Mouse (Mus musculus) kidney, adult 2 months (tissue): ENCODE measurements around the gene Mtmr6. TPM values are rescaled to one million over a fixed set of nuclear protein-coding genes. Genes with fewer than 3 reads are reported as not detected.

Experiments
- DNase-seq: peaks from one replicate; pipeline ENCODE4 v3.0.0; 2021
- H3K27ac ChIP-seq: fragments of 200-500 bp; 2 replicates; pipeline ENCODE4 v1.5.1; 2012; ENCODE audit warnings: low read depth, low read length, control low read depth, inconsistent platforms; ENCODE audit not compliant: insufficient read depth
- H3K27me3 ChIP-seq: fragments of 200-500 bp; replicated peaks from 2 replicates; pipeline ENCODE4 v1.6.1; 2012; ENCODE audit warnings: mild to moderate bottlenecking, moderate library complexity, low read length, inconsistent platforms; ENCODE audit not compliant: control insufficient read depth, insufficient read depth
- H3K36me3 ChIP-seq: fragments of 200-500 bp; 2 replicates; pipeline ENCODE4 v1.6.1; 2012; ENCODE audit warnings: mild to moderate bottlenecking, moderate library complexity, low read length, inconsistent platforms; ENCODE audit not compliant: control insufficient read depth, insufficient read depth
- H3K4me1 ChIP-seq: fragments of 200-500 bp; 2 replicates; pipeline ENCODE4 v1.6.1; 2011; ENCODE audit warnings: low read length; ENCODE audit not compliant: control insufficient read depth, insufficient read depth
- H3K4me3 ChIP-seq: fragments of 200-500 bp; 2 replicates; pipeline ENCODE4 v1.5.1; 2011; ENCODE audit warnings: mild to moderate bottlenecking, low read depth, low read length, control low read depth; ENCODE audit not compliant: insufficient read depth
- CTCF ChIP-seq: fragments of 200-500 bp; conservative IDR thresholded peaks from 2 replicates; pipeline ENCODE4 v1.5.1; 2011; ENCODE audit warnings: low read depth, mild to moderate bottlenecking, control low read depth, low read length, moderate library complexity, mixed read lengths; ENCODE audit not compliant: insufficient read depth, insufficient read length
- POLR2A ChIP-seq: fragments of 200-500 bp; IDR thresholded peaks from one replicate; pipeline ENCODE4 v1.6.1; 2011; ENCODE audit warnings: low read depth, low read length, control low read depth
- WGBS: fragments of 180-500 bp; shearing (Covaris S2); methylation state at CpG from one replicate; pipeline ENCODE4 v1.1.7; 2018; 5-methylcytosine and 5-hydroxymethylcytosine counted together
- polyA plus RNA-seq: library from polyadenylated mRNA; depleted of rRNA; stranded (reverse); fragments of >200 nt; gene quantifications from 2 replicates; pipeline ENCODE4 v1.2.3, GENCODE M21; 2012

Mtmr6 gene
- polyA plus RNA-seq, 1 experiment: 23.3 TPM

GRCm38 (mm10) chr14:60251281-60252003 is 13.6 kb upstream of the Mtmr6 start, which contains the start of the genes Nupl1 and Gm49336:
Gene Nupl1 (minus strand): TSS chr14:60251431.
Gene Gm49336 (minus strand): TSS chr14:60251507.
- H3K27me3 ChIP-seq: no peaks in the 10 kb centered on the region
- peak within 1 kb of the TSS; percentile 69 for H3K27ac ChIP-seq
- WGBS: under 1% methylated on average over 62 of the region's 62 CpGs
- peaks cover 4% of the 10 kb centered on the region; the same call in 1 of the 2 replicates for H3K4me1 ChIP-seq
- no peaks in the 10 kb centered on the region for H3K36me3 ChIP-seq
- peak; percentile 99 for DNase-seq
- H3K4me3 ChIP-seq: peak within 1 kb of the TSS; percentile 79
- TF ChIP-seq CTCF: no peak
- TF ChIP-seq POLR2A: peak; percentile 62

GRCm38 (mm10) chr14:60252004-60253000 is 12.7 kb upstream of the Mtmr6 start:
- H3K27me3 ChIP-seq: no peaks in the 10 kb centered on the region
- peak overlapping the region; percentile 69 for H3K27ac ChIP-seq
- H3K4me1 ChIP-seq: peaks cover 4% of the 10 kb centered on the region; the same call in 1 of the 2 replicates
- TF ChIP-seq POLR2A (no peak), CTCF (no peak)
- WGBS: 12% methylated on average over 15 of the region's 15 CpGs
- H3K4me3 ChIP-seq: peak overlapping the region; percentile 72
- DNase-seq: peak; percentile 14
- no peaks in the 10 kb centered on the region for H3K36me3 ChIP-seq

GRCm38 (mm10) chr14:60253466-60253865 is 11.6 kb upstream of the Mtmr6 start:
- Histone ChIP-seq H3K36me3 (no peaks in the 10 kb centered on the region), H3K4me3 (no peak overlapping the region), H3K27me3 (no peaks in the 10 kb centered on the region), H3K4me1 (peaks cover 4% of the 10 kb centered on the region; the same call in 1 of the 2 replicates), H3K27ac (no peak overlapping the region)
- DNase-seq: no peak
- WGBS: 95% methylated on average over 3 of the region's 3 CpGs
- TF ChIP-seq CTCF (no peak), POLR2A (no peak)

- TF ChIP-seq CTCF: no peak
- H3K36me3 ChIP-seq: no peaks in the 10 kb centered on the region
- H3K27ac ChIP-seq: no peak overlapping the region
- H3K4me3 ChIP-seq: no peak overlapping the region
- H3K27me3 ChIP-seq: no peaks in the 10 kb centered on the region
- H3K4me1 ChIP-seq: peaks cover 4% of the 10 kb centered on the region; the same call in 1 of the 2 replicates
- no peak for DNase-seq
Observed at GRCm38 (mm10) chr14:60254774-60255173, 10.3 kb upstream of the Mtmr6 start.

- DNase-seq: no peak
- Histone ChIP-seq H3K4me1 (peaks cover 4% of the 10 kb centered on the region; the same call in 1 of the 2 replicates), H3K4me3 (no peak overlapping the region), H3K36me3 (no peaks in the 10 kb centered on the region), H3K27ac (no peak overlapping the region), H3K27me3 (no peaks in the 10 kb centered on the region)
- TF ChIP-seq CTCF (no peak), POLR2A (no peak)
- WGBS: 32% methylated on average over 3 of the region's 3 CpGs
Observed at GRCm38 (mm10) chr14:60256356-60256755, 8.7 kb upstream of the Mtmr6 start.

- no peak for DNase-seq
- H3K4me3 ChIP-seq: no peak overlapping the region
- no peak overlapping the region for H3K27ac ChIP-seq
- 75% methylated on average over 4 of the region's 4 CpGs for WGBS
- H3K4me1 ChIP-seq: peaks cover 4% of the 10 kb centered on the region; the same call in 1 of the 2 replicates
- no peaks in the 10 kb centered on the region for H3K36me3 ChIP-seq
- no peaks in the 10 kb centered on the region for H3K27me3 ChIP-seq
- TF ChIP-seq POLR2A (no peak), CTCF (no peak)
Observed at GRCm38 (mm10) chr14:60257101-60257500, 7.9 kb upstream of the Mtmr6 start.
